In genomic region chr11:88113543-88114271, GRCm38 (mm10) we compare ENCODE assay signal across 8 mouse cellular contexts. TPM values are rescaled to one million over a fixed set of nuclear protein-coding genes. Genes with fewer than 3 reads are reported as not detected.
A peak's percentile ranks its signal among the peaks of the same experiment; 100 is the strongest.
DNase-seq lines count a peak whose midpoint lies in the region; ATAC-seq lines count a peak whose summit lies in the region.

No protein-coding gene starts in this region.

- peak; percentile 33; the same call in 1 of the 2 replicates for ATAC-seq in heart, embryonic 15.5 days (replicated peaks; ENCODE audit: insufficient number of reproducible peaks, insufficient read depth, low FRiP score, low read depth)
- no peak for ATAC-seq in stomach, embryonic 16.5 days (ENCODE audit: insufficient read depth, low FRiP score)

- peaks cover 81% of the 10 kb centered on the region for H3K4me1 ChIP-seq in heart, embryonic 15.5 days (replicated peaks)
- peaks cover 53% of the 10 kb centered on the region for H3K4me1 ChIP-seq in stomach, embryonic 16.5 days (ENCODE audit: control insufficient read depth, insufficient read depth, low read length)

- peak overlapping the region; percentile 73 for H3K27ac ChIP-seq in heart, embryonic 15.5 days
- peak overlapping the region; percentile 60 for H3K27ac ChIP-seq in stomach, embryonic 16.5 days (ENCODE audit: low read length)

- no peak overlapping the region for H3K4me3 ChIP-seq in heart, embryonic 15.5 days
- H3K4me3 ChIP-seq in stomach, embryonic 16.5 days (replicated peaks; ENCODE audit: low read length): no peak overlapping the region

- WGBS in heart, embryonic 15.5 days: 35% methylated on average over 6 of the region's 6 CpGs
- WGBS in stomach, embryonic 16.5 days: 40% methylated on average over 6 of the region's 6 CpGs

- H3K4me2 ChIP-seq in heart, embryonic 15.5 days: no peak overlapping the region
- no peak overlapping the region for H3K4me2 ChIP-seq in stomach, embryonic 16.5 days (ENCODE audit: low read depth, low read length)

- H3K9ac ChIP-seq in heart, embryonic 15.5 days: no peak overlapping the region
- H3K9ac ChIP-seq in stomach, embryonic 16.5 days (ENCODE audit: low read length): peak overlapping the region; percentile 37; the same call in 1 of the 2 replicates

- no peaks in the 10 kb centered on the region for H3K36me3 ChIP-seq in heart, embryonic 15.5 days
- no peaks in the 10 kb centered on the region for H3K36me3 ChIP-seq in stomach, embryonic 16.5 days (ENCODE audit: control insufficient read depth, insufficient read depth, low read length)

- DNase-seq in embryo, embryonic 10 days (ENCODE audit: low spot score): peak; percentile 58
- no peak for DNase-seq in embryo, embryonic 11 days
- DNase-seq in adrenal gland, postnatal 10 days: peak; percentile 52
- DNase-seq in kidney, postnatal 10 days: peak; percentile 47
- no peak for DNase-seq in right cerebral cortex, adult 2 months (ENCODE audit: low spot score in 2 of 2)
- DNase-seq in layer of hippocampus, adult 11-12 months (ENCODE audit: low spot score): no peak

- no peaks in the 10 kb centered on the region for H3K27me3 ChIP-seq in heart, embryonic 15.5 days
- H3K27me3 ChIP-seq in stomach, embryonic 16.5 days (ENCODE audit: control insufficient read depth, insufficient read depth, low read length): no peaks in the 10 kb centered on the region

- no peaks in the 10 kb centered on the region for H3K9me3 ChIP-seq in heart, embryonic 15.5 days (replicated peaks)
- no peaks in the 10 kb centered on the region for H3K9me3 ChIP-seq in stomach, embryonic 16.5 days (replicated peaks; ENCODE audit: control insufficient read depth, low read length)

RNA-seq across cellular contexts. Expression of gene Cuedc1, which starts 15.8 kb away (rescaled TPM):
- 10 to 100 TPM; 32.4 to 43.1 TPM for total RNA-seq in adrenal gland, postnatal 10 days (2021)
- polyA plus RNA-seq in heart, embryonic 15.5 days (2015; fragmentation: Nextera tagmentation; extraction: Ambion mirVana): 18.4 and 20.3 TPM in 2 replicates
- 11.3 and 11.5 TPM in 2 replicates for polyA plus RNA-seq in stomach, embryonic 16.5 days (2015; fragmentation: Nextera tagmentation; extraction: Ambion mirVana)

RNA-seq across cellular contexts. Expression of gene Vezf1, which starts 45.6 kb away (rescaled TPM):
- total RNA-seq in adrenal gland, postnatal 10 days (2021): 10 to 100 TPM; 37.8 to 41.3 TPM
- polyA plus RNA-seq in heart, embryonic 15.5 days (2015; fragmentation: Nextera tagmentation; extraction: Ambion mirVana): 22.2 and 24.9 TPM in 2 replicates
- polyA plus RNA-seq in stomach, embryonic 16.5 days (2015; fragmentation: Nextera tagmentation; extraction: Ambion mirVana): 28.5 and 30.5 TPM in 2 replicates

Comparison
In these comparisons a context has a peak if more than half of its experiments do, and no peak if none do; other contexts are left out.
1. DNase-seq: peak in embryo, embryonic 10 days (single experiment), adrenal gland, postnatal 10 days (single experiment) and kidney, postnatal 10 days (single experiment); none in embryo, embryonic 11 days (single experiment), right cerebral cortex, adult 2 months (0 of 2) and layer of hippocampus, adult 11-12 months (single experiment).